Mouse (Mus musculus) neural tube, embryonic 12.5 days (tissue): Measurements from ENCODE around the gene Pdgfd. TPM values are rescaled to one million over a fixed set of nuclear protein-coding genes. Genes with fewer than 3 reads are reported as not detected.

Source experiments
- ATAC-seq: fragments of 200-750 bp; cut with Nextera tagmentation; 2 replicates; pipeline ENCODE4 v1.8.0; 2017; ENCODE audit warnings: low read depth, mild to moderate bottlenecking, moderate TSS enrichment, moderate library complexity; ENCODE audit not compliant: low FRiP score
- H3K27ac ChIP-seq: fragments of 300-500 bp; sonication (generic); 2 replicates; pipeline ENCODE4 v1.5.1; 2016
- H3K27me3 ChIP-seq: fragments of 300-500 bp; sonication (generic); replicated peaks from 2 replicates; pipeline ENCODE4 v1.6.1; 2016; ENCODE audit warnings: mild to moderate bottlenecking
- H3K36me3 ChIP-seq: fragments of 300-500 bp; sonication (generic); 2 replicates; pipeline ENCODE4 v1.6.1; 2016; ENCODE audit warnings: mild to moderate bottlenecking
- H3K4me1 ChIP-seq: fragments of 300-500 bp; sonication (generic); 2 replicates; pipeline ENCODE4 v1.6.1; 2016
- H3K4me2 ChIP-seq: fragments of 300-500 bp; sonication (generic); replicated peaks from 2 replicates; pipeline ENCODE4 v1.6.1; 2016; ENCODE audit warnings: mild to moderate bottlenecking
- H3K4me3 ChIP-seq: fragments of 300-500 bp; sonication (generic); 2 replicates; pipeline ENCODE4 v1.5.1; 2016
- H3K9ac ChIP-seq: fragments of 300-500 bp; sonication (generic); 2 replicates; pipeline ENCODE4 v1.6.1; 2016; ENCODE audit warnings: mild to moderate bottlenecking
- H3K9me3 ChIP-seq: fragments of 300-500 bp; sonication (generic); 2 replicates; pipeline ENCODE4 v1.6.1; 2016; ENCODE audit warnings: mild to moderate bottlenecking
- WGBS: fragments of 180-500 bp; shearing (Covaris S2); methylation state at CpG from one replicate; pipeline ENCODE4 v1.1.7; 2016; 5-methylcytosine and 5-hydroxymethylcytosine counted together
- polyA plus RNA-seq: library from polyadenylated mRNA; unstranded; fragments of >200 nt; fragmentation: Nextera tagmentation; extraction: Ambion mirVana; gene quantifications from 2 replicates; pipeline ENCODE4 v1.2.1, GENCODE M21; 2016

Pdgfd gene
- polyA plus RNA-seq, 1 experiment from 2014 or later = 2.6 TPM

DNA sequence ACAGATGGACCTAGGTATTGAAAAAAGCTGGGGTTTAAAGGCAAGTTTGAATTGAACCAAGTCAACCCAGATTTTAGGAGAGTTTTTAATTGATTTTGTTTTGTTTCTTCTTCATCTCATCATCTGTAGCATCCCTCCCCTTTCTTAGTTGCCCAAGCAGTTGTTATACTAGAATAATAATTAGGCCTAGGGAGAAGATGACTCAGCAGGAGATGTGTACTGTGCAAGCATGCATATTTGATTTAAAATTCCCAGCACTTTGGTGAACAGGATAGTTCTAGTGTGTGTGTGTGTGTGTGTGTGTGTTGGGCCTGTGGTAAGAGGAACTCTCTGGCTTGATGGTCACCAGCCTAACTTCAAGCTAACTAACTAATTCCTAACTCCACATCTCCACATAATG lies 88.7 kb downstream of the Pdgfd start:
- no peak overlapping the region for H3K4me3 ChIP-seq
- H3K9ac ChIP-seq = no peak overlapping the region
- no peak overlapping the region for H3K27ac ChIP-seq
- no peak for ATAC-seq
- no peaks in the 10 kb centered on the region for H3K36me3 ChIP-seq
- no peaks in the 10 kb centered on the region for H3K4me1 ChIP-seq
- no peak overlapping the region for H3K4me2 ChIP-seq
- no peaks in the 10 kb centered on the region for H3K27me3 ChIP-seq
- no peaks in the 10 kb centered on the region for H3K9me3 ChIP-seq

DNA sequence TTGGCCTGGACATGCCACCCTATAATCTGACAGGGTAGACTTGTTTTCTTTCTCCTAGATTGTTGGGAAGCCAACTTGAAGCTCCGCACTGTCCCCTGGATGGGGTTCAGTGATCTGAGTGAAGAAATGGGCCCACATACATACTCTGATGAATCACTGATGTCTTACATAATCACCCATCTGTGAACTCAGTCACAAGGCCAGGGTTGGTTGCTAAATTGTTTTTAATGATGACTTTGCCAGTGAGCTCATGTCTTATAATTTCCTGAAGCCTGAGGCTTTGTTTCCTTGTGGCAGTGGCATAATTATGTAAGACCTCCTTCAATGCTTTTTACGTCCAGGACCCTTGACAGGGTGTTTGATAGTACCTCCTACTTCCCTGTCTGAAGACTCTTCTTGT lies 96.4 kb downstream of the Pdgfd start:
- no peak for ATAC-seq
- H3K36me3 ChIP-seq = no peaks in the 10 kb centered on the region
- no peak overlapping the region for H3K4me2 ChIP-seq
- H3K27ac ChIP-seq = no peak overlapping the region
- no peaks in the 10 kb centered on the region for H3K9me3 ChIP-seq
- H3K4me1 ChIP-seq = no peaks in the 10 kb centered on the region
- H3K4me3 ChIP-seq = no peak overlapping the region
- no peak overlapping the region for H3K9ac ChIP-seq
- 96% methylated on average over 2 of the region's 2 CpGs for WGBS
- H3K27me3 ChIP-seq = no peaks in the 10 kb centered on the region

DNA sequence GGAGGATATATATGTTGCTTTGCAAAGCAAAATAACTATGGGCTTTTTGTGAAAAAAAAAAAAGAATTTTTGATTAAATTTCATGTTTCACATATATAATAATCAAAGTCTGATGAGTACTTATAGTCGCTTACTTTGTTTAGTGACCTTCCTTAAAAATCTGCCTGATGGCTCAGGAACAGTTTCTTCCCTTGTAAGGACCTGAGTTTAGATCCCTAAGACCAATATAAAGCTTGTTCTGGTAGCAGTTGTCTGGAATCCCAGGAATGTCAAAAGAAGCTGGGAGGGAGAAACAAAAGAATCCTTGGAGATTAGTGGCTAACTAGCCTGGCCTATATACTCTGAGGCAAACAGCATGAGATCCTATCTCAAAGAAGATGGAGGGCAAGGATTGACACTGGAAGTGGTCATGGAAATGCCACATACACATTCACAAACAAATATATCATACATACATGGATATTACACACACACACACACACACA lies 101.5 kb downstream of the Pdgfd start, which contains the start of gene Ddi1:
Gene Ddi1, minus strand, starts transcription at position 51 of the 485 bp plus-strand sequence.
- Histone ChIP-seq H3K9ac (no peak within 1 kb of the TSS), H3K27ac (no peak within 1 kb of the TSS), H3K4me3 (no peak within 1 kb of the TSS), H3K36me3 (no peaks in the 10 kb centered on the region), H3K4me2 (no peak within 1 kb of the TSS), H3K4me1 (no peaks in the 10 kb centered on the region), H3K27me3 (no peaks in the 10 kb centered on the region), H3K9me3 (no peaks in the 10 kb centered on the region)
- no peak for ATAC-seq
- 70% methylated on average over 1 of the region's 1 CpGs for WGBS

DNA sequence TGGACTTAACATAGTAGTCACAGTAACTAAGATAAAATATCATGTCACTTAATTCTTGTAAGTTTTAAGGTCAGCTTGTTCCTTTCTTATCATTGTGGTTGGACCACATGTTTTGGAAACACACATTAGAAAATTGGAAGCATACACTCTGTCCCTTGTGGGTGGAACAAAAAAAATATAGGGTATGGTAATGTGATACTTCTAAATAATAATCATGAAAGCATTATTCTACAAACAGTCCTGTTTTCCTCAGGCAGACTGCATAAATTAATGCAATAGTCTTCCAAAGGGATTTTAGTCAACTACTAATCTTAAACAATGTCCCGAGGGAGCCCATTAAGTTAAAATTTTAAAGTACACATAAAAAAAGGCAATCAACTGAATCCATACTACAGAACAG lies 108.0 kb downstream of the Pdgfd start:
- Histone ChIP-seq H3K9ac (no peak overlapping the region), H3K4me3 (no peak overlapping the region), H3K4me2 (no peak overlapping the region), H3K36me3 (no peaks in the 10 kb centered on the region), H3K27me3 (no peaks in the 10 kb centered on the region), H3K9me3 (no peaks in the 10 kb centered on the region), H3K27ac (no peak overlapping the region), H3K4me1 (no peaks in the 10 kb centered on the region)
- ATAC-seq = no peak
- WGBS = 95% methylated on average over 1 of the region's 1 CpGs

DNA sequence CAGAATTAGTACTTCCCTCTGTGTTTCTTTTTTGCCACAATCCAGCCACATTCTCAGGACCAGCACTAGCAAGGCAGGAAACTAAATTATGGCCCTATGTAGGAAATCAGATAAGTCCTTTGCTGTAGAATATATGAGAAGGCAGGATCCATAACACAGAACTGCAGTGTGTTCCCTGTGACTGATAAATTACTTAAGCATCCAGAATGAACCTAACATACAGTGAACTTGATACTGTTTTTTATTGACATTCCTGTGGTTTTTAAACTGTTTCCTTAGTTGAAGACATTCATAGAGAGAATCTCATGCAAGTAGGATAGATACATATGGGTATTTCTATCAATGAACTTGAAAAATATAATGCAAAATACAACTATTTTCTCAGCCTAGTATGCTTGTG lies 109.1 kb downstream of the Pdgfd start:
- Histone ChIP-seq H3K36me3 (no peaks in the 10 kb centered on the region), H3K9me3 (no peaks in the 10 kb centered on the region)
- no peak for ATAC-seq

DNA sequence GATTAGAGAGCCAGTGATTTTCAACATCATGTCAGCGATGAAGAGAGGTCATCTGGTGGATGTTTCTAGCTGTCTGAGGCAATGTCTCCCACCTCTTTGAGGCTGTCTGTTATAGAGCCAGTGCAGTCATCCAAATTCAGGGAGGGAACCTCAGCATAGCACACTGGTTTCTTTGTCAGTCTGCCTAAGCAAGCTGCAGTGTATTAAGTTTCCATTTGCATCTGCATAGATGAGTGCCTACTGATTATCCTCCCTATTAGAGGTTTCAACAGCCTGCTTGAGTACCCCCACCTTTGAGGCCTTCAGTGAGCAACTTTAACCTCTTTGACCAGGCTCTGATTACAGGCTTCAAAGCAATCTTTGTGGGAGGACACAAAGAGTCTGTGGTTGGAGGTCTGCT lies 118.4 kb downstream of the Pdgfd start:
- WGBS = 72% methylated on average over 1 of the region's 1 CpGs
- no peaks in the 10 kb centered on the region for H3K4me1 ChIP-seq
- no peak for ATAC-seq
- no peaks in the 10 kb centered on the region for H3K36me3 ChIP-seq
- no peak overlapping the region for H3K27ac ChIP-seq
- H3K27me3 ChIP-seq = no peaks in the 10 kb centered on the region
- H3K9ac ChIP-seq = no peak overlapping the region
- H3K4me3 ChIP-seq = no peak overlapping the region
- no peak overlapping the region for H3K4me2 ChIP-seq
- H3K9me3 ChIP-seq = no peaks in the 10 kb centered on the region

More for the DNA sequence above, 109.1 kb downstream of the Pdgfd start:
- Histone ChIP-seq H3K9ac (no peak overlapping the region), H3K4me3 (no peak overlapping the region), H3K4me2 (no peak overlapping the region), H3K27me3 (no peaks in the 10 kb centered on the region), H3K4me1 (no peaks in the 10 kb centered on the region), H3K27ac (no peak overlapping the region)

DNA sequence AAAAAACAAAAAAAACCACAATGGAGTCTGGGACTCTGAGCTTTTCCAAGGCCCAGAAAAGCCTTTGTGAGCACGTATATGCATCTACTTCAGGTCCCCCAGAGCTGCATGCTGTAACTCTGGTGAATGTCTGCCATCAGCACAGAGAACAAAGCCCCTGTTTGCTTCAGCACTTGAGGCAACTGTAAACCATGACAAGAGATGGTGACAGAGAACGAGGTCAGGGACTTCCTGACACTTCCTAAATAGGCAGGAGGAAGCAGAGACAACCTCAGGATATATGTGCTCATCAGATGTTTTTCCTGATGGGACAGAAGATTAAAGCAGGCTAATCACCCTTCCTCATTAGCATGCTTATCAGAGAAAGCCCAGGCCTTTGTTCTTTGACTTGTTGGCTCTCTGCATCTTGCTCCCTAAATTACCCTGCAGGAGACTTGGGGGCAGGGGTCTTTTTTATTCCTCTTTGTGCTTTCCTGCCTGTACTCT lies 120.9 kb downstream of the Pdgfd start:
- Histone ChIP-seq H3K4me1 (no peaks in the 10 kb centered on the region), H3K9ac (no peak overlapping the region), H3K9me3 (no peaks in the 10 kb centered on the region), H3K36me3 (no peaks in the 10 kb centered on the region), H3K27me3 (no peaks in the 10 kb centered on the region), H3K27ac (no peak overlapping the region), H3K4me3 (no peak overlapping the region), H3K4me2 (no peak overlapping the region)
- WGBS = 3% methylated on average over 2 of the region's 2 CpGs
- ATAC-seq = peak; percentile 70

DNA sequence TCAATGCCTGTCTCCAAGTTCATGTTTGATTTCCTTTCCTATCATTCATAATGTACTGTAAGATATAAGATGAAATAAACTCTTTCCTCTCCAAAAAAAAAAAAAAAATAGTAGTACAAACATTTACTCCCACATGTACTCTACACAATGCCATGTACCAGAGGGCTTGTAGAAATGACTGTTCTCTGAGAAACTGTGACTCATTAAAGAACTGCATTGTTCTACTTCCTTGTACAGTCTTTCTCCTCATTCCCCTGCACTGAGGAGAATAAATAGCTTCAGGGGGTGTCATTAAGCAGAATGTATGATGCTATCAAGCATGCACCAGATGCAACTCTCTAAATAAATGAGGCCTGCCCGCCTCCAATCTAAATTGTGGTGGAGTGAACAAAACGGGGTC lies 130.2 kb downstream of the Pdgfd start:
- Histone ChIP-seq H3K4me3 (no peak overlapping the region), H3K36me3 (no peaks in the 10 kb centered on the region), H3K27ac (no peak overlapping the region), H3K27me3 (no peaks in the 10 kb centered on the region), H3K9me3 (no peaks in the 10 kb centered on the region), H3K4me2 (no peak overlapping the region), H3K9ac (no peak overlapping the region), H3K4me1 (no peaks in the 10 kb centered on the region)
- WGBS = 68% methylated on average over 2 of the region's 2 CpGs
- ATAC-seq = no peak

DNA sequence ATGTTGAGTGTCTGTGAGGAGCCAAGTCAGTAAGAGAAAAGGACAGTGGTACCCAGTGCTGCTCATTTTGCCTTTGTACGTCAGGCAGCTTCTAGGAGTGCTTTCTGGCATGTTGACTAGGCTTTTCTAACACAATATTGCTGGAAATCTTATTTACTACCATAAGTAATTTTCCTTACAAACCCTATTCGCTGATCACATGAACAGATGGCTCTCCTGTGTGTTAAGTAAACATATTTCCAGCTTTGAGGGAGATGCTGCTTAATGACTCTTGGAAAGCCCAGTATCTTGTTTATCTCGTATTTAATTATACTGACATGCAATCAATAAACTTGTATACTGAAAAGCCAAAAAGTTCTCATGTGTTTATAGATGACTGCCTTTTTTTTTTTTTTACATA lies 133.7 kb downstream of the Pdgfd start:
- H3K27me3 ChIP-seq = no peaks in the 10 kb centered on the region
- 86% methylated on average over 3 of the region's 3 CpGs for WGBS
- no peak overlapping the region for H3K4me3 ChIP-seq
- no peaks in the 10 kb centered on the region for H3K4me1 ChIP-seq
- ATAC-seq = no peak
- H3K9ac ChIP-seq = no peak overlapping the region
- no peaks in the 10 kb centered on the region for H3K36me3 ChIP-seq
- no peak overlapping the region for H3K27ac ChIP-seq
- H3K4me2 ChIP-seq = no peak overlapping the region
- no peaks in the 10 kb centered on the region for H3K9me3 ChIP-seq

DNA sequence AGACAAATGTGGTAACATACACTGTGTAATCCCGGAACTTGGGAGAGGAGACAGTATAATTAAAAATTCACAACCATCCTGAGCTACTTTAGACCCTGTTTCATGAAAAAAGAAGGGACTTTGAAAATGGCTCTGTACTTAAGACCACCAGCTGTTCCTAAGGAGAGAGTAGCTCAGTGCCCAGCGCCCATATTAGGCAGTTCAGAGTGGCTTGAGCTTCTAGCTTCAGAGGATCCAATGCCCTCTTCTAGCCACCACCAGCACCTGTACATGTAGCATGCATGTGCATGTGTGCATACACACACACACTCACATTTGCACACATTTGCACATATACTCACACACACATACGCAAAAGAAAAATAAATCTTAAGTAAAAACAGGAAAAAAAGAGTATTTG lies 136.2 kb downstream of the Pdgfd start:
- Histone ChIP-seq H3K4me1 (no peaks in the 10 kb centered on the region), H3K4me3 (no peak overlapping the region), H3K4me2 (no peak overlapping the region), H3K27me3 (no peaks in the 10 kb centered on the region), H3K9ac (no peak overlapping the region), H3K27ac (no peak overlapping the region), H3K36me3 (no peaks in the 10 kb centered on the region), H3K9me3 (no peaks in the 10 kb centered on the region)
- no peak for ATAC-seq
- 91% methylated on average over 3 of the region's 3 CpGs for WGBS

DNA sequence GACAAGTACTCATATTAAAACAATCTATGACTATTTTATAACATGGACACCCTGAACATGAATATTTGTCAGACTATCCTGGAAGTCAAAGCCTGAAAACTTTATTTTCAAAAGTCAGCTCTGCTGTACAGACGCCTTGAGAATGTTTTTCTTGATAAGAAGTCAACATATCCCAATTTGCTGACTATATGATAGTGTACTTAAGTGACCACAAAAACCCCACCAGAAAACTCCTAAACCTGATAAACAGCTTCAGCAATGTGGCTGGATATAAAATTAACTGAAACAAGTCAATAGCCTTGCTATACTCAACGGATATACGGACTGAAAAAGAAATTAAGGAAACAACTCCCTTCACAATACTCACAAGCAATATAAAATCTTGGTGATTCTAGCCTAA lies 137.5 kb downstream of the Pdgfd start:
- Histone ChIP-seq H3K27me3 (no peaks in the 10 kb centered on the region), H3K9me3 (no peaks in the 10 kb centered on the region), H3K4me1 (no peaks in the 10 kb centered on the region), H3K27ac (no peak overlapping the region), H3K4me3 (no peak overlapping the region), H3K9ac (no peak overlapping the region), H3K36me3 (no peaks in the 10 kb centered on the region), H3K4me2 (no peak overlapping the region)
- ATAC-seq = no peak
- 87% methylated on average over 3 of the region's 3 CpGs for WGBS

DNA sequence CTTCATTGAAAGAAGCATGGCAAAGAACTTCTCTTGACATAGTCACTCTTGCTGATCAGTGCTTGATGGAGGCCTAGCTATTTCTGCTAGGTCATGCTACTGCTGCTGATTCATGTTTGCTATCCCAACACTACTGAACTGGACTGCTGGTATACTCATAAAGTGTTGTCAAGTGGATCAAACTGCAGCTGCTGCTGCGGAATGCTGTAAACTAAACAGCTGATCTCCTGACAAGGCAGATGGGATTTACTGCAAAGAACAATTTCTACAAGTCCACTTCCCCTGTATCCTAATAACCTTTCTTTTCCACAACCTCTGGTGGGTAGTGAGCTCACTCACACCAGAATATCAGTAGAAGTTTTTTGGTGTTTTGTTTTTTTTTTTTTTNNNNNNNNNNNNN lies 148.7 kb downstream of the Pdgfd start:
- 92% methylated on average over 1 of the region's 1 CpGs for WGBS
- ATAC-seq = no peak
- Histone ChIP-seq H3K27ac (no peak overlapping the region), H3K4me2 (no peak overlapping the region), H3K4me1 (no peaks in the 10 kb centered on the region), H3K36me3 (no peaks in the 10 kb centered on the region), H3K9me3 (no peaks in the 10 kb centered on the region), H3K9ac (no peak overlapping the region), H3K27me3 (no peaks in the 10 kb centered on the region), H3K4me3 (no peak overlapping the region)

DNA sequence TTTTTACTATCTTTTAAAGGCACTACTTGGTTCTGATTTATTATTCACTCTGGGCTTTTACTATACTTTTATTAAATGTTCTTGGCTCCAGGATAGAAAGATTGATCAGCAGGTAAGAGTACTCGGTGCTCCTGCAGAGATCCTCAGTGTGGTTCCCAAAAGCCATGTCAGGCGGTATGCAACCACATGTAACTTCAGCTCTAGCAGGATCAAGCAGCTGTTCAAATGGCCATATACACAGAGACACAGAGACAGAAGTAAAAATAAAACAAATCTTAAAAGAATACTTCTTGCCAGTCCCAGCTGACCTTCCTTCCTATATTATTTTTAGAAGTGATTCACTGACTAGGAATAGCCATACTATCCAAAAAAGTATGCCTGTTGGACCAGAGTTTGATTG lies 157.0 kb downstream of the Pdgfd start:
- Histone ChIP-seq H3K9me3 (no peaks in the 10 kb centered on the region), H3K9ac (no peak overlapping the region), H3K27ac (no peak overlapping the region), H3K4me1 (no peaks in the 10 kb centered on the region), H3K4me2 (no peak overlapping the region), H3K4me3 (no peak overlapping the region), H3K27me3 (no peaks in the 10 kb centered on the region), H3K36me3 (no peaks in the 10 kb centered on the region)
- ATAC-seq = no peak
- WGBS = 83% methylated on average over 2 of the region's 2 CpGs
